Mouse (Mus musculus) spleen, adult 10 weeks (tissue): ENCODE results near the gene Olfr984. TPM values are rescaled to one million over a fixed set of nuclear protein-coding genes. Genes with fewer than 3 reads are reported as not detected.

Experiments
- polyA plus RNA-seq: library from polyadenylated mRNA; stranded (reverse); fragments of 350-450 nt; fragmentation: Illumina TruSeq; extraction: RNeasy Lipid Tissue Mini Kit (QIAGEN cat#74804); gene quantifications from one replicate; pipeline ENCODE4 v1.2.3, GENCODE M21; 2015; ENCODE audit warnings: low replicate concordance; ENCODE audit not compliant: insufficient read depth

Gene Olfr984
- not detected for polyA plus RNA-seq

GRCm38 (mm10) chr9:40114106-40114505, at the start of gene Olfr984:
Gene Olfr984, minus strand, starts transcription at chr9:40114206.

DNA sequence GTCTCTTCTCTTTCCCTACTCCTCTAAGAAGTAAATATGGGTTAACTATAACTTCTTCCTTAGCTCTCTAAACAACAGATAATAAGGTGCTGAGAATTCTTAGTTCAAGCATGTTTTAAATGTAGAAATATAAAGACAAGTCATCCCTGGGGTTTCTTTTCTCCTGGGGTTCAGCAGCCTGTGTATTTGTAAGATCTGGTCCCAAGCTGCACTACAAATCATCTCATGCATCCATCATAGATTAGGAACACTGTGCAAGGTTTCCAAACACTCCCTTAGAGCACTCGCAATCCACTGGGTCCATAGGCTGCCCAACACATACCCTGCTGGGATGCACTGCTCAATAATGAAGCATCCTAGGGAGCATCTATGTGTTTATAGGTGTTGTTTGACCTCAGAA, 16.1 kb upstream of the Olfr984 start, which contains the start of gene Olfr985:
TSS of gene Olfr985 (minus strand) at position 101 of the 400 bp plus-strand sequence.

GRCm38 (mm10) chr9:40093495-40093894, 20.5 kb downstream of the Olfr984 start, which contains the start of gene Olfr983:
Gene Olfr983, minus strand, starts transcription at chr9:40093595.

GRCm38 (mm10) chr9:40073529-40073928, 40.5 kb downstream of the Olfr984 start, which contains the start of gene Olfr982:
Gene Olfr982, plus strand, starts transcription at chr9:40073829.

Other genes starting within 250 kb of the Olfr984 start
- not detected for gene Olfr972, start 247.8 kb downstream of the Olfr984 start, polyA plus RNA-seq
- not detected for gene Olfr229, start 206.9 kb downstream of the Olfr984 start, polyA plus RNA-seq
- not detected for gene Olfr974, start 176.7 kb downstream of the Olfr984 start, polyA plus RNA-seq
- not detected for gene Olfr975, start 162.2 kb downstream of the Olfr984 start, polyA plus RNA-seq
- gene Olfr976, start 153.1 kb downstream of the Olfr984 start, polyA plus RNA-seq, result not detected
- gene Olfr978, start 122.1 kb downstream of the Olfr984 start, polyA plus RNA-seq, result not detected
- not detected for gene Olfr979, start 110.7 kb downstream of the Olfr984 start, polyA plus RNA-seq
- not detected for gene Olfr980, start 104.6 kb downstream of the Olfr984 start, polyA plus RNA-seq
- gene Olfr981, start 92.7 kb downstream of the Olfr984 start, polyA plus RNA-seq, result not detected
- gene Olfr982, start 40.4 kb downstream of the Olfr984 start, polyA plus RNA-seq, result not detected
- gene Olfr983, start 20.6 kb downstream of the Olfr984 start, polyA plus RNA-seq, result not detected
- gene Olfr985, start 16.0 kb upstream of the Olfr984 start, polyA plus RNA-seq, result not detected
- not detected for gene Tmem225, start 33.9 kb upstream of the Olfr984 start, polyA plus RNA-seq
- not detected for gene Olfr986, start 66.7 kb upstream of the Olfr984 start, polyA plus RNA-seq
- gene Zfp202, start 78.1 kb upstream of the Olfr984 start, polyA plus RNA-seq, result 4.3 TPM
- gene Scn3b, start 155.0 kb upstream of the Olfr984 start, polyA plus RNA-seq, result 2.6 TPM